Mouse (Mus musculus) forebrain, embryonic 15.5 days (tissue): ENCODE results near the gene Agbl2. TPM values are rescaled to one million over a fixed set of nuclear protein-coding genes. Genes with fewer than 3 reads are reported as not detected.

Experiments
- ATAC-seq: fragments of 200-750 bp; cut with Nextera tagmentation; replicated peaks from 2 replicates; pipeline ENCODE4 v1.8.0; 2017; ENCODE audit warnings: mild to moderate bottlenecking, moderate TSS enrichment, moderate library complexity
- H3K27ac ChIP-seq: fragments of 300-500 bp; sonication (generic); replicated peaks from 2 replicates; pipeline ENCODE4 v1.5.1; 2015; ENCODE audit warnings: mild to moderate bottlenecking, inconsistent platforms
- H3K27me3 ChIP-seq: fragments of 300-500 bp; sonication (generic); 2 replicates; pipeline ENCODE4 v1.6.1; 2015; ENCODE audit warnings: inconsistent platforms
- H3K36me3 ChIP-seq: fragments of 300-500 bp; sonication (generic); 2 replicates; pipeline ENCODE4 v1.6.1; 2015; ENCODE audit warnings: mild to moderate bottlenecking, inconsistent platforms
- H3K4me1 ChIP-seq: fragments of 300-500 bp; sonication (generic); 2 replicates; pipeline ENCODE4 v1.6.1; 2015; ENCODE audit warnings: inconsistent platforms
- H3K4me2 ChIP-seq: fragments of 300-500 bp; sonication (generic); replicated peaks from 2 replicates; pipeline ENCODE4 v1.6.1; 2015; ENCODE audit warnings: mild to moderate bottlenecking, inconsistent platforms
- H3K4me3 ChIP-seq: fragments of 300-500 bp; sonication (generic); 2 replicates; pipeline ENCODE4 v1.5.1; 2015; ENCODE audit warnings: mild to moderate bottlenecking, inconsistent platforms
- H3K9ac ChIP-seq: fragments of 300-500 bp; sonication (generic); replicated peaks from 2 replicates; pipeline ENCODE4 v1.6.1; 2015; ENCODE audit warnings: mild to moderate bottlenecking, inconsistent platforms
- H3K9me3 ChIP-seq: fragments of 300-500 bp; sonication (generic); 2 replicates; pipeline ENCODE4 v1.6.1; 2016; ENCODE audit warnings: inconsistent platforms
- WGBS: fragments of 180-500 bp; shearing (Covaris S2); methylation state at CpG from one replicate; pipeline ENCODE4 v1.1.7; 2015; ENCODE audit warnings: mixed read lengths; 5-methylcytosine and 5-hydroxymethylcytosine counted together
- polyA plus RNA-seq: library from polyadenylated mRNA; unstranded; fragments of >200 nt; fragmentation: Nextera tagmentation; extraction: Ambion mirVana; gene quantifications from 2 replicates; pipeline ENCODE4 v1.2.1, GENCODE M21; 2015

Agbl2 gene
- 0.38 and 0.97 TPM in 2 replicates for polyA plus RNA-seq

- H3K27ac ChIP-seq: no peak within 1 kb of the TSS
- H3K4me2 ChIP-seq: peak within 1 kb of the TSS; percentile 45
- peaks cover 6% of the 10 kb centered on the region for H3K4me1 ChIP-seq
- no peaks in the 10 kb centered on the region for H3K27me3 ChIP-seq
- 5% methylated on average over 11 of the region's 11 CpGs for WGBS
- peak within 1 kb of the TSS; percentile 28 for H3K4me3 ChIP-seq
- peak; percentile 54; the same call in 1 of the 2 replicates for ATAC-seq
- H3K9me3 ChIP-seq: no peaks in the 10 kb centered on the region
- H3K36me3 ChIP-seq: peaks cover 34% of the 10 kb centered on the region
- peak within 1 kb of the TSS; percentile 22 for H3K9ac ChIP-seq
Observed at GRCm38 (mm10) chr2:90782458-90782857, at the start of gene Agbl2. Agbl2 (plus strand) TSS chr2:90782727.

GRCm38 (mm10) chr2:90735326-90735725 is 47.2 kb upstream of the Agbl2 start:
- H3K9me3 ChIP-seq: no peaks in the 10 kb centered on the region
- 90% methylated on average over 11 of the region's 11 CpGs for WGBS
- no peak overlapping the region for H3K27ac ChIP-seq
- no peak overlapping the region for H3K4me3 ChIP-seq
- no peak overlapping the region for H3K9ac ChIP-seq
- H3K4me1 ChIP-seq: no peaks in the 10 kb centered on the region
- no peak overlapping the region for H3K4me2 ChIP-seq
- H3K36me3 ChIP-seq: peaks cover 67% of the 10 kb centered on the region
- no peak for ATAC-seq
- H3K27me3 ChIP-seq: no peaks in the 10 kb centered on the region

DNA sequence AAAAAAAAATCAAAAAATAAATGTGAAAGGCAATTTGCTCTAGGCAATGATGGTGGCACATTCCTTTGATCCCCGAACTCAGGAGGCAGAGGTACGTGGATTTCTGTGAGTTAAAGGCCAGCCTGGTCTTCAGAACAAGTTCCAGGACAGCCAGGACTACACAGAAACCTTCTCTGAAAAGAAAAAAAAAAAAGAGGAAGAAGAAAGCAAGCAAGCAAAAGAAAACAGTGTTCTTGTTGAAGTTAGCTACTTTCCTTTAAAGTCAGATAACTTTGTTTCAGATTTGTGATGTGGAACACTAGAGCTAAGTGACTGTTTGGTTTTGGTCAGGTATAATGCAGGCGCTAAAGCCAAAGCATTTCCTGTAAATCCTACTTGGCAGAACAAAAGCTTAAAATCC is 43.7 kb upstream of the Agbl2 start:
- 92% methylated on average over 3 of the region's 3 CpGs for WGBS
- H3K9ac ChIP-seq: no peak overlapping the region
- ATAC-seq: no peak
- H3K4me3 ChIP-seq: no peak overlapping the region
- no peak overlapping the region for H3K4me2 ChIP-seq
- no peak overlapping the region for H3K27ac ChIP-seq
- H3K36me3 ChIP-seq: peaks cover 34% of the 10 kb centered on the region
- no peaks in the 10 kb centered on the region for H3K4me1 ChIP-seq
- H3K27me3 ChIP-seq: no peaks in the 10 kb centered on the region
- no peaks in the 10 kb centered on the region for H3K9me3 ChIP-seq

- no peaks in the 10 kb centered on the region for H3K27me3 ChIP-seq
- H3K9ac ChIP-seq: no peak overlapping the region
- 89% methylated on average over 3 of the region's 3 CpGs for WGBS
- no peak overlapping the region for H3K27ac ChIP-seq
- peaks cover 29% of the 10 kb centered on the region for H3K36me3 ChIP-seq
- no peak overlapping the region for H3K4me3 ChIP-seq
- H3K4me1 ChIP-seq: peaks cover 2% of the 10 kb centered on the region
- H3K4me2 ChIP-seq: no peak overlapping the region
- no peaks in the 10 kb centered on the region for H3K9me3 ChIP-seq
- ATAC-seq: no peak
Observed at GRCm38 (mm10) chr2:90739327-90739726, 43.2 kb upstream of the Agbl2 start.

- H3K9ac ChIP-seq: no peak overlapping the region
- no peak overlapping the region for H3K4me3 ChIP-seq
- H3K27ac ChIP-seq: no peak overlapping the region
- peaks cover 7% of the 10 kb centered on the region for H3K4me1 ChIP-seq
- no peak overlapping the region for H3K4me2 ChIP-seq
- no peaks in the 10 kb centered on the region for H3K27me3 ChIP-seq
- H3K36me3 ChIP-seq: peaks cover 23% of the 10 kb centered on the region
- no peaks in the 10 kb centered on the region for H3K9me3 ChIP-seq
- no peak for ATAC-seq
- 92% methylated on average over 5 of the region's 5 CpGs for WGBS
Observed at GRCm38 (mm10) chr2:90739921-90740320, 42.6 kb upstream of the Agbl2 start.

GRCm38 (mm10) chr2:90744285-90745052 is 38.1 kb upstream of the Agbl2 start:
- peaks cover 13% of the 10 kb centered on the region for H3K36me3 ChIP-seq
- H3K9me3 ChIP-seq: no peaks in the 10 kb centered on the region
- WGBS: 70% methylated on average over 12 of the region's 12 CpGs
- no peaks in the 10 kb centered on the region for H3K27me3 ChIP-seq
- peak overlapping the region; percentile 50 for H3K4me2 ChIP-seq
- peak overlapping the region; percentile 83 for H3K4me3 ChIP-seq
- peak; percentile 5; the same call in 1 of the 2 replicates for ATAC-seq
- peaks cover 34% of the 10 kb centered on the region for H3K4me1 ChIP-seq
- H3K27ac ChIP-seq: peak overlapping the region; percentile 98
- H3K9ac ChIP-seq: peak overlapping the region; percentile 38

DNA sequence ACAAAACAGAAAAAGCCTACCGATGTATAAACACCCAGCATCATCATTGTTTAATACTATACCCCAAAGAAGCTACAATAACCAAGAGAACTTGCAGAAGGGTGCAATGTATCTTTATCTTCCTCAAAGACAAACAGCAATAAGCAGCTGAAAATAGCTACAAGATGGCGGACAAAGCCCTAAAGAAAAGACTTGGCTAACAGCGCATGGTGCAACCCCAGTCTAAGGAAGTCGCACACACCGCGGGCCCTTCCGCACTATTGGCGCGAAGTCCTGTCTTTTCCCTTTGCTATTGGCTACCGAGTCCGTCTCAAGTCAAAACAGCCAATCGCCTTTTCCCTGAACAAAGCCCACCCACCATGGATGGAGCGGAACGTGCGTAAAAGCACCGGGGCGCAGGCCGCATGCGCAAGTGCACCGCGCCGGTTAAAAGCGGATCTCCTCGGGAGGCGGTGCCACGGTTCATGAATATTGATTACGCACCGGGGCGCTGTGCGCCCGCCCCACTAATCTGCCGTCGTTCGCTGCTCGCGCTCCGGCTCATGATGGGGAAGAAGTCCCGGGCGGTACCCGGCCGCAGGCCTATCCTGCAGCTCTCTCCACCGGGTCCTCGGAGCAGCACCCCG is 37.4 kb upstream of the Agbl2 start, which contains the start of gene Fnbp4:
Gene Fnbp4, plus strand, starts transcription at position 318 of the 626 bp plus-strand sequence.
- H3K27ac ChIP-seq: peak within 1 kb of the TSS; percentile 98
- H3K9me3 ChIP-seq: no peaks in the 10 kb centered on the region
- no peaks in the 10 kb centered on the region for H3K27me3 ChIP-seq
- peak within 1 kb of the TSS; percentile 63 for H3K4me2 ChIP-seq
- H3K4me3 ChIP-seq: peak within 1 kb of the TSS; percentile 83
- peaks cover 38% of the 10 kb centered on the region for H3K4me1 ChIP-seq
- under 1% methylated on average over 44 of the region's 44 CpGs for WGBS
- ATAC-seq: peak; percentile 99
- H3K9ac ChIP-seq: peak within 1 kb of the TSS; percentile 98
- H3K36me3 ChIP-seq: peaks cover 13% of the 10 kb centered on the region

DNA sequence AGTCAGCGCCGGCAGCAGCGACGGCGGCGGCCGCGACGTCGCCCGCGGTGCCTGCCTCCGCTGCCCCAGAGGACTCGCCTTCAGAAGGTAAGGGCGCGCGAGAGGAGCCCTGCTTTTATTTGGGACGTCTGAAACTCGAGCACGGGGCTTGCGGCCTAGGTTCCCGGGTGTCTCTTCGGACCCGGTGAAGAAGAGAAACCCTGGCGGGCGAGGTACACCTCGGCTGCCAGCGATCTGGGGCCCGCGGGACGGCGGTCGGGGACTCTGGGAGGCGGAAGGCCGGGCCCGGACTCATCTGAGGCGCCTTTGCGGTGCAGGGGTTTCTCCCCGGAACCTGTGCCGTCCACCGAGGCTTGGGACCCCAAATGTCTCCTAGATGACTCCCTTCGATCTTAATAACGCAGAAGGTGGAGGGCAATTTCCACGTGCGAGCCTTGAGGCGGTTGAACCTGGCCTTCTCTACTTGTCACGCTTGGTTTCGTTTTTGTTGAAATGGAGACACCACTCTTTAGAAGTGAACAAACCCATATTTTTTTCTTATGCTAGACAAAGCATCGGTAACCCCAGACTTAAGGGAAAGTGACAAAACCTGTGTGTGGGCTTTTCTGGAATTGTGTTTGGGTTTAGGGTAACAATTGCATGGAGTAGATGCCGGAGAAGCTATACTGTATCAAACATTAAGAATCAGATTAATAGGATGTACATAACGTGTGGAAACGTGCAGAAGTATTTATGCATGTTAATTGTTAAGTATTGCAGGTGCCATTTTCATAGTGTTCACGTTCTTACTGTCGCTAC is 36.6 kb upstream of the Agbl2 start:
- ATAC-seq: peak; percentile 53
- peak overlapping the region; percentile 83 for H3K4me3 ChIP-seq
- H3K27ac ChIP-seq: peak overlapping the region; percentile 98
- H3K27me3 ChIP-seq: no peaks in the 10 kb centered on the region
- peak overlapping the region; percentile 98 for H3K9ac ChIP-seq
- H3K4me2 ChIP-seq: peak overlapping the region; percentile 63
- WGBS: under 1% methylated on average over 54 of the region's 54 CpGs
- no peaks in the 10 kb centered on the region for H3K9me3 ChIP-seq
- peaks cover 38% of the 10 kb centered on the region for H3K4me1 ChIP-seq
- peaks cover 18% of the 10 kb centered on the region for H3K36me3 ChIP-seq

DNA sequence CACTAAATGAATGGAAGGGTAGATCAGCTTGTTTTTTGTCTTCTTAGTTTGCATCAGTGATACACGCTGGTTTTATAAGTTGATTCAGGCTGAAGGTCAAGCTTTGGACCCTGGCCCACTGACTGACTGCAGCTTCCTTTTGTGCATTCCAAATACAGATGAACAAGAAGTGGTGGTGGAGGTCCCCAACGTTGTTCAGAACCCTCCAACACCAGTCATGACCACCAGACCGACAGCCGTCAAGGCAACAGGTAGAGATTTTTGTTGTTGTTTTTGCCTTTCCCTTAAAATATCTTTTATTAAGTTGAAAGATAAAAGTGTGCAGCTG is 36.0 kb upstream of the Agbl2 start:
- Histone ChIP-seq H3K27me3 (no peaks in the 10 kb centered on the region), H3K27ac (peak overlapping the region; percentile 98), H3K9ac (peak overlapping the region; percentile 98), H3K4me3 (peak overlapping the region; percentile 83), H3K4me2 (peak overlapping the region; percentile 63), H3K9me3 (no peaks in the 10 kb centered on the region), H3K36me3 (peaks cover 24% of the 10 kb centered on the region), H3K4me1 (peaks cover 38% of the 10 kb centered on the region)
- 10% methylated on average over 4 of the region's 4 CpGs for WGBS
- ATAC-seq: no peak

DNA sequence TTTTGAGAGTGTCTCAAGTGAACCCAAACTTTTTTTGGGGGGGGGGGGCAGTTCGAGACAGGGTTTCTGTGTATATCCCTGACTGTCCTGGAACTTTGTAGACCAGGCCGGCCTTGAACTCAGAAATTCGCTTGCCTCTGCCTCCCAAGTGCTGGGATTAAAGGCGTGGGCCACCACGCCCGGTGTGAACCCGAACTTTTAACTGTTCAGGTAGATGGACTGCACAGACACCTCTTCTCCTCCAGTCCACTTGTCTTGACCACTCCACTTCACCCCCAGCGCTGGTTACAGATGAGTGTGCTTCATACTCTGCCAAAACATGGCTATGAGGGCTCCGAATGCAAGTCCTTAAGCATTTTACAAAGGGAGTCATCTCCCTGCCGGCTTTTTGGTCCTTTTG is 35.4 kb upstream of the Agbl2 start:
- Histone ChIP-seq H3K36me3 (peaks cover 25% of the 10 kb centered on the region), H3K27ac (no peak overlapping the region), H3K27me3 (no peaks in the 10 kb centered on the region), H3K4me2 (peak overlapping the region; percentile 63), H3K9ac (no peak overlapping the region), H3K4me1 (peaks cover 38% of the 10 kb centered on the region), H3K4me3 (peak overlapping the region; percentile 83), H3K9me3 (no peaks in the 10 kb centered on the region)
- 90% methylated on average over 10 of the region's 10 CpGs for WGBS
- ATAC-seq: no peak

DNA sequence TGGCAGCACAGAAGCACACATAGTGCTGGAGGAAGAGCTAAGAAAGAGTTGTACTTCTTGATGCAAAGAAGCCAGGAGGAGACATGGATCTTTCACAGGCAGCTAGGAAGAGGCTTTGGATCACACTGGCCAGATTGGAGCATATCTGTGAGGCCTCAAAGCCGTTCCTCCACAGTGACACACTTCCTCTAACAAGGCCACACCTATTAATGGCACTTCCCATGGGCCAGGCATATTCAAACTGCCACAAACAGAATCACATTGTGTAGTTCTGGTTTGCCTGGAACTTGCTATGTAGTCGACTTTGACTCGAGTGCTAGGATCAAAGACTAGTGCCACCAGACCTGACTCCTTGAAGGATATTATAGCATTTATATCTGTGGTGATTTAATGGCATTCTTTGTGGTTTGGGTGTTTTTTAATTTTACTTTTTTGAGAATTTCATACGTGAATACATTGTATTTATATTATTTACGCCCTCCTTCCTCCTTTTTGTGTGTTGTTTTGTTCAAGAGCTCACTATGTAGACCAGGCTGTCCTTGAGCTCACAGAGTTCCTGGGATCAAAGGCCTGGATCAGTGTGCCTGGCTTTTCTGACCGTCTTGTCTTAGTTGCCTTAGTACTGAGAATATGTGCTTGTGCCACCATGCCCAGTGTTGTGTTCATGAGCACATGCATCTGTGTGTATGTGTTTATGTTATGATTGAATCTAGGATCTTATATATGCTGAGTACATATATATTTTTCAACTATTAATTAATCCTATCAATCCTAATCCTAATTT is 32.7 kb upstream of the Agbl2 start:
- Histone ChIP-seq H3K9ac (no peak overlapping the region), H3K4me1 (peaks cover 31% of the 10 kb centered on the region), H3K27me3 (no peaks in the 10 kb centered on the region), H3K27ac (no peak overlapping the region), H3K9me3 (no peaks in the 10 kb centered on the region), H3K36me3 (peaks cover 51% of the 10 kb centered on the region), H3K4me3 (no peak overlapping the region), H3K4me2 (no peak overlapping the region)
- 71% methylated on average over 6 of the region's 6 CpGs for WGBS
- no peak for ATAC-seq
